Mouse (Mus musculus): ENCODE data around the gene Syt12. TPM values are rescaled to one million over a fixed set of nuclear protein-coding genes. Genes with fewer than 3 reads are reported as not detected.
"Not testable (repeated sequence)": the region's sequence is repeated elsewhere in the genome, so short reads cannot be mapped to it uniquely, and the experiment has no call there.

The Syt12 gene
- polyA plus RNA-seq, 1 experiment from 2014 or later, result 0.34 TPM

DNA sequence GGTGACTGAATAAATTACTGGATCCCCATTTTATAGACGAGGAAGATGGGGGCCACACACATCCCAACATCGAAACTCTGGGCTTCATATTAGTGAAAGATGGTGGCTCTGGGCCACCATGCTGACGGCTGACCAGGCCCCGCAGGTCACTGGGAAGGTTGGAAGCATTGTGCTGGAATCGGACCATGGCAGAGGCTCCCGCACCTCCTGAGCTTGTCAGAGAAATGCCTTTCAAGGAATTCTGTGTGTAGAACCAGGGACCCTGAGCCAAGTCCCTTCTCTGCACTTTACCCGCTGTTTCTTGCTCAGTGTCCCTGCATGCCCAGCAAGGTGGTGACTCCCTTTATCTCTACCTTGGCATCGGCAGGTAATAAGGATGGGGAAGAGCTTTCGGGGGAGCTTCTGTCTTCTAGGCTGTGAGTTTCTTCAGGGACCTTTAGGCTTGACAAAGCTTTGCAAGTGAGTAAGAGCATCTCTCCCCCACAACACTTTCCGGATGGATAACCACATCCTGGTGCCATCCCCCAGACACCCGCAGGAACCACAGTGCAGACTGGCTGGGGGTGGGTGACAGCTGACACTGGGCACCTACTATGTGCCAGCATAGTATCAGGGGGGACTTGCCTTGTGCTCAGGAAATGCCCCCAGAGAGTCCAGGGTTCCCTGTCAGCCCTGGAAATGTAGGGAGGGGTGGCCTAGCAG, 1.9 kb downstream of the Syt12 start:
- H3K27ac ChIP-seq (ENCODE audit: low read length), result no peak overlapping the region
- 80% methylated on average over 11 of the region's 11 CpGs for WGBS

DNA sequence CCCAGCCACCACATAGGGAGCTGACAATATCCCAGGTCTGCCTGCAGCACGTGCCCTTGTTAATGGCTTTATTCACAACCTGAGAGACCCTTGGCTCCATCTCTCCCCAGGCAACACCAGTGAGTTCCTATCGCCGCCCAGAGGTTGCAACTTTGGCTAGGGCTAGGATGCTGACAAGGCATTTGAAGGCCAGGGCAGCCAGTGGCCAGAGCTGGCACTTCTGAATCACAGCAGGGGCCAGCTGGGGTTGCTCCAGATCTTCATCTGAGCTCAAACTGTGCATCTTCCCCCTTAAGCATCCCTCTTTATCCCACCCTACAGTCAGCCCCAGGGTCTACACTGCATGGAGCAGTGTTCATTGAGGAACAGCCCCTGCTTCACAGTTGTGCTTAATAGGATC, 2.5 kb downstream of the Syt12 start:
- Histone ChIP-seq H3K9ac (ENCODE audit: low read depth, low read length) (no peak overlapping the region), H3K4me1 (ENCODE audit: control insufficient read depth, insufficient read depth, low read length) (peaks cover 11% of the 10 kb centered on the region), H3K4me2 (ENCODE audit: low read depth, low read length) (no peak overlapping the region), H3K36me3 (ENCODE audit: control insufficient read depth, insufficient read depth, low read length) (no peaks in the 10 kb centered on the region), H3K27ac (ENCODE audit: low read length) (no peak overlapping the region), H3K4me3 (ENCODE audit: low read length) (no peak overlapping the region), H3K9me3 (ENCODE audit: control insufficient read depth, low read length) (no peaks in the 10 kb centered on the region), H3K27me3 (replicated peaks; ENCODE audit: control insufficient read depth, insufficient read depth, low read length) (peaks cover 26% of the 10 kb centered on the region)
- WGBS, result 53% methylated on average over 3 of the region's 3 CpGs
- ATAC-seq, result no peak

More for the DNA sequence above, 1.9 kb downstream of the Syt12 start:
- Histone ChIP-seq H3K36me3 (ENCODE audit: control insufficient read depth, insufficient read depth, low read length) (no peaks in the 10 kb centered on the region), H3K4me2 (ENCODE audit: low read depth, low read length) (no peak overlapping the region), H3K9ac (ENCODE audit: low read depth, low read length) (no peak overlapping the region), H3K4me1 (ENCODE audit: control insufficient read depth, insufficient read depth, low read length) (peaks cover 11% of the 10 kb centered on the region), H3K4me3 (ENCODE audit: low read length) (no peak overlapping the region), H3K27me3 (replicated peaks; ENCODE audit: control insufficient read depth, insufficient read depth, low read length) (peaks cover 26% of the 10 kb centered on the region), H3K9me3 (ENCODE audit: control insufficient read depth, low read length) (no peaks in the 10 kb centered on the region)
- no peak for ATAC-seq

DNA sequence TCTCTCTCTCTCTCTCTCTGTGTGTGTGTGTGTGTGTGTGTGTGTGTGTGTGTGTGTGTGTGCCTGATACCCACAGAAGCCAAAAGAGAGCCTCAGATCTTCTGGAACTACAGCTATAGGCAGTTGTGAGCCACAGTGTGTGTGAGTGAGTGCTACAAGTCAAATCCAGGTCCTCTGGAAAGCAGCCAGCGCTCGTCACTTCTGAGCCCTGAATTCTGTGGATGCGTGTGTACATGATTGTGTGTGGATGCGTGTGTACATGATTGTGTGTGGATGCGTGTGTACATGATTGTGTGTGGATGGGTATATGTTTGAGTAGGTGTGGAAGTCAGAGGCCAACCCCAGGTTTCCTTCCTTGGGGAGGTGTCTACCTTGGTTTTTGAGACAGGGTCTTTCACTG, 3.7 kb downstream of the Syt12 start:
- Histone ChIP-seq H3K4me3 (ENCODE audit: low read length) (no peak overlapping the region), H3K9ac (ENCODE audit: low read depth, low read length) (no peak overlapping the region), H3K27me3 (replicated peaks; ENCODE audit: control insufficient read depth, insufficient read depth, low read length) (peaks cover 26% of the 10 kb centered on the region), H3K9me3 (ENCODE audit: control insufficient read depth, low read length) (no peaks in the 10 kb centered on the region), H3K36me3 (ENCODE audit: control insufficient read depth, insufficient read depth, low read length) (no peaks in the 10 kb centered on the region), H3K4me1 (ENCODE audit: control insufficient read depth, insufficient read depth, low read length) (peaks cover 11% of the 10 kb centered on the region), H3K4me2 (ENCODE audit: low read depth, low read length) (no peak overlapping the region), H3K27ac (ENCODE audit: low read length) (no peak overlapping the region)
- whole genome bisulfite sequencing, result 88% methylated on average over 5 of the region's 5 CpGs
- no peak for ATAC-seq

DNA sequence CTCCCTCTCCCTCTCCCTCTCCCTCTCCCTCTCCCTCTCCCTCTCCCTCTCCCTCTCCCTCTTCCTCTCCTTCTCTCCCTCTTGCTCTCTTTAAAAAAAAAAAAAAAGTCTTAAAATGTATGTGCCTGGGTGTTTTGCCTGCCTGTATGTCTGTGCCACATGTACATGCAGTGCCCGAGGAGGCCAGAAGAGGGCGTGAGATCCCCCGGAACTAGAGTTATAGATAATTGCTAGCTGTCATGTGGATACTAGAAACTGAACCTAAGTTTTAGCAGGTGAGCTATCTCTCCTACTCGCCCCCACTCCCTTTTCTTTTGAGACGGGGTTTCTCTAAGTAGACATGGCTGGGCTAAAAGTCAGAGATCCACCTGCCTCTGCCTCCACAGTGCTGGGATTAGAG, 8.9 kb downstream of the Syt12 start:
- no peaks in the 10 kb centered on the region for H3K36me3 ChIP-seq (ENCODE audit: control insufficient read depth, insufficient read depth, low read length)
- no peaks in the 10 kb centered on the region; the same call in 1 of the 2 replicates for H3K27me3 ChIP-seq (replicated peaks; ENCODE audit: control insufficient read depth, insufficient read depth, low read length)
- no peaks in the 10 kb centered on the region for H3K9me3 ChIP-seq (ENCODE audit: control insufficient read depth, low read length)
- no peak overlapping the region for H3K4me3 ChIP-seq (ENCODE audit: low read length)
- ATAC-seq, result no peak
- no peak overlapping the region for H3K9ac ChIP-seq (ENCODE audit: low read depth, low read length)
- 35% methylated on average over 5 of the region's 5 CpGs for WGBS
- H3K4me2 ChIP-seq (ENCODE audit: low read depth, low read length), result no peak overlapping the region
- H3K27ac ChIP-seq (ENCODE audit: low read length), result no peak overlapping the region
- H3K4me1 ChIP-seq (ENCODE audit: control insufficient read depth, insufficient read depth, low read length), result no peaks in the 10 kb centered on the region

DNA sequence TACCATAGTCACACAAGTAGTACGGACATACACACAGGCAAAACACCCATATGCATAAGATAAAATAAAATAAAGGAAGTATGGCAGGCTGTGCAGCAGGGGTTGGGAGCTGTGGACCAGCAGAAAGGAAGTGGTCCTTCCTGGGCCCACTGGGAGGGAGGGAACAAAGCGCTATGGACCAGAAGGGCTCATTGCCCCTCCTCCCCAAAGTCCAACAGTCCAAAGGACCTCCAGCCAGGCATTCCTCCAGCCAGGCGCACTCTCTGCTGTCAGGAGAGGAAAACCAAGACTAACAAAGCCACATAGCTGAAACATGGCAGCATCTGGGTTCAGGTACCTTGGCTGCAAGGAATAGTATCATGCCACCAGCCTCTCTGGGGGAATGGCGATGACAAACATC, 12.6 kb downstream of the Syt12 start:
- no peak overlapping the region for H3K4me3 ChIP-seq (ENCODE audit: low read length)
- no peak overlapping the region for H3K4me2 ChIP-seq (ENCODE audit: low read depth, low read length)
- no peaks in the 10 kb centered on the region for H3K4me1 ChIP-seq (ENCODE audit: control insufficient read depth, insufficient read depth, low read length)
- H3K36me3 ChIP-seq (ENCODE audit: control insufficient read depth, insufficient read depth, low read length), result no peaks in the 10 kb centered on the region
- WGBS, result 76% methylated on average over 4 of the region's 4 CpGs
- H3K9me3 ChIP-seq (ENCODE audit: control insufficient read depth, low read length), result no peaks in the 10 kb centered on the region
- H3K9ac ChIP-seq (ENCODE audit: low read depth, low read length), result no peak overlapping the region
- no peaks in the 10 kb centered on the region; the same call in 1 of the 2 replicates for H3K27me3 ChIP-seq (replicated peaks; ENCODE audit: control insufficient read depth, insufficient read depth, low read length)
- H3K27ac ChIP-seq (ENCODE audit: low read length), result no peak overlapping the region
- ATAC-seq, result no peak

DNA sequence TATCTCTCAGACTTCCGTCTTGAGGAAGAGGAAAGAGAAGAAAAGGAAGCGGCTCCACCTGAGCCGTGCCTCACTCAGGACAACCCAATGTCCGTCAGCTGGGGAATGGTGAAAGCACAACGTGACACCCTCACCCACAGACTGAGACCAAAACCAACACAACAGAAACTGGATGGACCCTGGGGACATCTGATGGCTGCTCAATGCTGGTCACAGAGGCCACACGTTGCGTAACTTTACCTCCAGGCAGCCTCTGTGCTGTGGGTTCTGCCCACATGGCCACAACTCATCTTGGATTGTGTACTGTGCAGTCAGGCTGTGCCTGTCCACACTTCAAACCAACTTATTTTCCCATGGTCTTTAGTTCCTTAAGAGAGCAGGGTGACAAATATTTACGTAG, 15.3 kb downstream of the Syt12 start:
- Histone ChIP-seq H3K4me1 (ENCODE audit: control insufficient read depth, insufficient read depth, low read length) (no peaks in the 10 kb centered on the region), H3K27me3 (replicated peaks; ENCODE audit: control insufficient read depth, insufficient read depth, low read length) (no peaks in the 10 kb centered on the region; the same call in 1 of the 2 replicates), H3K27ac (ENCODE audit: low read length) (no peak overlapping the region), H3K9me3 (ENCODE audit: control insufficient read depth, low read length) (no peaks in the 10 kb centered on the region), H3K4me2 (ENCODE audit: low read depth, low read length) (no peak overlapping the region), H3K36me3 (ENCODE audit: control insufficient read depth, insufficient read depth, low read length) (no peaks in the 10 kb centered on the region), H3K4me3 (ENCODE audit: low read length) (no peak overlapping the region), H3K9ac (ENCODE audit: low read depth, low read length) (no peak overlapping the region)
- WGBS, result 87% methylated on average over 8 of the region's 8 CpGs
- no peak for ATAC-seq

DNA sequence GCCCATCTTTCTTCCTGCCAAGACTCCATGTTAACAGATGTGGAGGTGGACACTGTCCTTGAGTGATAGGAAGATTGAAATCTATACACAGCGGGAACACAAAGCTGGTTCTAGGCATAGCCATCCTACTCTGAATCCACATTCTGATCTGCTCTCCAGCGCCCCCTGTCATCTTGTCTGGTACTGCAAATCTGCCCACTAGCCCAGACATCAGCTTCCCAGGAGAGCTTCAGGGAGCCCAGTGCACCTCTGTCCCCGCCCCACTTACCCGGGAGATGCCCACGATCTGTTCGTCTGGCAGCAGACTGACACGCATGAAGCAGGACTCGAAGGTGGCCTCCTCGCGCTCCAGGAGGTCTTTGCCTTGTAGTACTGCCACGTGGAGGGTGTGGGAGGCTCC, 21.0 kb downstream of the Syt12 start:
- H3K4me1 ChIP-seq (ENCODE audit: control insufficient read depth, insufficient read depth, low read length), result no peaks in the 10 kb centered on the region
- H3K4me3 ChIP-seq (ENCODE audit: low read length), result no peak overlapping the region
- 14% methylated on average over 11 of the region's 11 CpGs for WGBS
- H3K4me2 ChIP-seq (ENCODE audit: low read depth, low read length), result no peak overlapping the region
- H3K36me3 ChIP-seq (ENCODE audit: control insufficient read depth, insufficient read depth, low read length), result no peaks in the 10 kb centered on the region
- H3K9me3 ChIP-seq (ENCODE audit: control insufficient read depth, low read length), result no peaks in the 10 kb centered on the region
- ATAC-seq, result no peak
- no peak overlapping the region for H3K9ac ChIP-seq (ENCODE audit: low read depth, low read length)
- no peak overlapping the region for H3K27ac ChIP-seq (ENCODE audit: low read length)
- H3K27me3 ChIP-seq (replicated peaks; ENCODE audit: control insufficient read depth, insufficient read depth, low read length), result no peaks in the 10 kb centered on the region

DNA sequence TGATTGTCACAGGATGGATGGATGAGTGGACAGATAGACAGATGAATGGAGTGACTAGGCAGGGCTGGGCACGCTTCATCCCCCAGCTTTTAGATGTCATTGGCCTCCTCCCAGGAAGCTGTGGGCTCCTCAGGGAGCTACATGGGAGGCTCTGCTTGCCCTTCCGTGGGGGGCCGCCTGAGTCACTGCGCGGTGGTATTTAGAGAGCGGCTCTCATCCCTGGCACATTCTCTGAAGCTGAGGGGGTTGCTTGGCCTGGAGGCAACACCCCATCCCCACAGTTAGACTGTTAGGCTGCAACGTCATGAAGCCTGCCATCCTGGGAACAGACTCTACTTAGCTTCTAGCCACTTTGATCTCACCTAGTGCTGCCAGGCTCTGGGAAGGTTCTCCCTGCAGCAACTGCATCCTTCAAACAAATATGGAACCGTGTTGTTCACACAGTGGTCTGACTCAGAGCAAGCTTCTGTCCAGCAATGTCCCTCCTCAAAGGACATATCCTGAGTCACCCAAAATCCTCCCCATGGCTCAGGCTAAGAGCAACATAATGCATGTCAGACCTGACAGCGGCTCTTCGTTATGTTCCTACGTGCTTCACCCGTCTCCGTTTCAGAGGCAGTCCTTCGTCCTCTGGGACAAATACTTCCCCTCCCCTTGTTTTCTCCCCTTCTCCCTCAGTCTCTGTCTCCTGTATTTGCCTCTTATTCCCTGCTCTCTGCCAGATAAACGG, 22.0 kb downstream of the Syt12 start:
- H3K4me3 ChIP-seq (ENCODE audit: low read length), result no peak overlapping the region
- no peak overlapping the region for H3K9ac ChIP-seq (ENCODE audit: low read depth, low read length)
- ATAC-seq, result no peak
- no peak overlapping the region for H3K4me2 ChIP-seq (ENCODE audit: low read depth, low read length)
- H3K27ac ChIP-seq (ENCODE audit: low read length), result no peak overlapping the region
- no peaks in the 10 kb centered on the region for H3K4me1 ChIP-seq (ENCODE audit: control insufficient read depth, insufficient read depth, low read length)
- 83% methylated on average over 15 of the region's 15 CpGs for WGBS
- no peaks in the 10 kb centered on the region for H3K27me3 ChIP-seq (replicated peaks; ENCODE audit: control insufficient read depth, insufficient read depth, low read length)
- H3K9me3 ChIP-seq (ENCODE audit: control insufficient read depth, low read length), result no peaks in the 10 kb centered on the region
- H3K36me3 ChIP-seq (ENCODE audit: control insufficient read depth, insufficient read depth, low read length), result no peaks in the 10 kb centered on the region

DNA sequence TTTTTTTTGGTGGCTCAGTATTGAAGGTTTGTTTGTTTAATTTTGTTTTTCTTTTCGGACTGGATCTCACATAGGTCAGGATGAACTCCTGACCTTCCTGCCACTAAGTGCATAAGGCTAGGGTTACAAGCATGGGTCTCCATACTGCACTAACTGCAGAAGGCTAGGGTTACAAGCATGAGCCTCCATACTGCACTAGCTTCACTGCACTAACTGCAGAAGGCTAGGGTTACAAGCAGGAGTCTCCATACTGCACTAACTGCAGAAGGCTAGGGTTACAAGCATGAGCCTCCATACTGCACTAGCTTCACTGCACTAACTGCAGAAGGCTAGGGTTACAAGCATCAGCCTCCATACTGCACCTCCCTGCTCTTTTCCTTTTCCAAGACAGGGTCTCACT, 23.2 kb downstream of the Syt12 start:
- H3K27me3 ChIP-seq (replicated peaks; ENCODE audit: control insufficient read depth, insufficient read depth, low read length); H3K4me1 ChIP-seq (ENCODE audit: control insufficient read depth, insufficient read depth, low read length); H3K9me3 ChIP-seq (ENCODE audit: control insufficient read depth, low read length); H3K27ac ChIP-seq (ENCODE audit: low read length); H3K4me2 ChIP-seq (ENCODE audit: low read depth, low read length); H3K36me3 ChIP-seq (ENCODE audit: control insufficient read depth, insufficient read depth, low read length); H3K9ac ChIP-seq (ENCODE audit: low read depth, low read length); H3K4me3 ChIP-seq (ENCODE audit: low read length); ATAC-seq: not testable (repeated sequence)
- WGBS, result 36% methylated on average over 1 of the region's 1 CpGs

Measured in intestine, embryonic 16.5 days (tissue).